ENCODE assay signal across 23 mouse cellular contexts in genomic region chr9:46352651-46353329, GRCm38 (mm10). TPM values are rescaled to one million over a fixed set of nuclear protein-coding genes. Genes with fewer than 3 reads are reported as not detected.
A peak's percentile ranks its signal among the peaks of the same experiment; 100 is the strongest.
DNase-seq lines count a peak whose midpoint lies in the region; ATAC-seq and TF ChIP-seq lines count a peak whose summit lies in the region.
"Had no signal": no experiment of that assay in that cellular context is flagged by ENCODE, and none has a peak within 500 bp of the region (broad histone marks: within the 10 kb centered on the region; RNA-seq: fewer than 3 reads in every experiment).

No protein-coding gene starts in this region.

- no peak for TF ChIP-seq EP300 in lung, postnatal 0 days (IDR thresholded peaks at IDR 0.05)

- H3K4me3 ChIP-seq in heart, embryonic 15.5 days: no peak overlapping the region
- no peak overlapping the region for H3K4me3 ChIP-seq in lung, postnatal 0 days (ENCODE audit: low read depth, low read length)
- H3K4me3 ChIP-seq in ES-E14 (ENCODE audit: insufficient read depth in 1 of 2, low read depth in 1 of 2, low read length in 2 of 2, poor library complexity in 1 of 2, severe bottlenecking in 1 of 2): peak overlapping the region; percentile 24 to 38; a peak in 3 of 4 replicates
- no peak overlapping the region for H3K4me3 ChIP-seq in limb, embryonic 10.5 days
- H3K4me3 ChIP-seq: embryonic facial prominence, embryonic 13.5 days; limb, embryonic 12.5 days; liver, embryonic 15.5 days had no signal

- H3K9me3 ChIP-seq in heart, embryonic 15.5 days (replicated peaks): no peaks in the 10 kb centered on the region
- H3K9me3 ChIP-seq in lung, postnatal 0 days (ENCODE audit: low read length): no peaks in the 10 kb centered on the region
- no peaks in the 10 kb centered on the region for H3K9me3 ChIP-seq in ES-E14 (ENCODE audit: control insufficient read depth, insufficient read depth, low read depth, low read length)
- no peaks in the 10 kb centered on the region for H3K9me3 ChIP-seq in limb, embryonic 10.5 days (replicated peaks)
- H3K9me3 ChIP-seq: embryonic facial prominence, embryonic 13.5 days; limb, embryonic 12.5 days; liver, embryonic 15.5 days had no signal

- H3K27me3 ChIP-seq in heart, embryonic 15.5 days: peaks cover 43% of the 10 kb centered on the region
- no peaks in the 10 kb centered on the region for H3K27me3 ChIP-seq in lung, postnatal 0 days (replicated peaks; ENCODE audit: insufficient read depth, low read length)
- H3K27me3 ChIP-seq in limb, embryonic 10.5 days (ENCODE audit: low read depth, poor library complexity, severe bottlenecking): peaks cover 29% of the 10 kb centered on the region

- no peak overlapping the region for H3K27ac ChIP-seq in heart, embryonic 15.5 days
- H3K27ac ChIP-seq in lung, postnatal 0 days (ENCODE audit: low read length): no peak overlapping the region
- H3K27ac ChIP-seq in ES-E14 (ENCODE audit: insufficient read depth, low read depth, low read length, poor library complexity, severe bottlenecking): no peak overlapping the region
- no peak overlapping the region for H3K27ac ChIP-seq in limb, embryonic 10.5 days
- H3K27ac ChIP-seq: embryonic facial prominence, embryonic 13.5 days; limb, embryonic 12.5 days; liver, embryonic 15.5 days had no signal

- no peak for ATAC-seq in heart, embryonic 15.5 days (replicated peaks; ENCODE audit: insufficient number of reproducible peaks, insufficient read depth, low FRiP score, low read depth)
- peak; percentile 49; the same call in 1 of the 2 replicates for ATAC-seq in lung, postnatal 0 days

- intact Hi-C loops in heart, postnatal 14 days (cut with DNase I): loop anchor here (5.0 to 10.0 kb wide), 3 partner anchors 385 to 1345 kb away; no protein-coding TSS in a partner anchor

- peak overlapping the region; percentile 4; the same call in 1 of the 2 replicates for H3K4me2 ChIP-seq in heart, embryonic 15.5 days
- H3K4me2 ChIP-seq in lung, postnatal 0 days (replicated peaks; ENCODE audit: low read depth, low read length): no peak overlapping the region
- H3K4me2 ChIP-seq: embryonic facial prominence, embryonic 13.5 days; limb, embryonic 12.5 days; liver, embryonic 15.5 days had no signal

- TF ChIP-seq CTCF in lung, postnatal 0 days (IDR thresholded peaks at IDR 0.05): no peak

- peaks cover 9% of the 10 kb centered on the region; the same call in 1 of the 2 replicates for H3K4me1 ChIP-seq in heart, embryonic 15.5 days (replicated peaks)
- peaks cover 3% of the 10 kb centered on the region; the same call in 1 of the 2 replicates for H3K4me1 ChIP-seq in lung, postnatal 0 days (ENCODE audit: insufficient read depth, low read depth, low read length)
- H3K4me1 ChIP-seq in ES-E14 (ENCODE audit: control insufficient read depth in 2 of 2, insufficient read depth in 2 of 2, low read length in 2 of 2, poor library complexity in 1 of 2): peaks cover 0 to 12% of the 10 kb centered on the region in 2 experiments; a peak in 2 of 4 replicates
- H3K4me1 ChIP-seq in limb, embryonic 10.5 days: peaks cover 49% of the 10 kb centered on the region
- H3K4me1 ChIP-seq: liver, embryonic 15.5 days had no signal

- DNase-seq in heart, postnatal 14 days: no peak
- peak; percentile 20 for DNase-seq in lung, postnatal 0 days (ENCODE audit: low spot score)
- DNase-seq in lung, adult 18-20 months: no peak
- DNase-seq in ES-E14 (ENCODE audit: low read depth, low spot score) (no peak), MN1 (ENCODE audit: low spot score) (no peak)
- DNase-seq in limb, embryonic 10.5 days (ENCODE audit: low spot score): peak; percentile 45
- DNase-seq in right cerebral cortex, adult 2 months (ENCODE audit: low spot score in 2 of 2): no peak
- DNase-seq: adrenal gland, adult 8-10 months; cerebellum, adult 18-20 months; kidney, adult 2 months; kidney, postnatal 4 days; right cerebral cortex, adult 18-20 months; spleen, adult 18-20 months; thymus, postnatal 36 days had no signal

- in situ Hi-C loops in ES-E14 (cut with MboI; ENCODE audit: low sequenced_read_pairs in 2 of 2, unreplicated experiment in 2 of 2): no loop called here

- no peaks in the 10 kb centered on the region for H3K36me3 ChIP-seq in heart, embryonic 15.5 days
- no peaks in the 10 kb centered on the region for H3K36me3 ChIP-seq in lung, postnatal 0 days (ENCODE audit: insufficient read depth, low read length)
- no peaks in the 10 kb centered on the region for H3K36me3 ChIP-seq in ES-E14 (ENCODE audit: control insufficient read depth, insufficient read depth, low read length, poor library complexity, severe bottlenecking)
- H3K36me3 ChIP-seq in limb, embryonic 10.5 days: no peaks in the 10 kb centered on the region
- H3K36me3 ChIP-seq: embryonic facial prominence, embryonic 13.5 days; limb, embryonic 12.5 days; liver, embryonic 15.5 days had no signal

- no peak overlapping the region for H3K9ac ChIP-seq in heart, embryonic 15.5 days
- no peak overlapping the region for H3K9ac ChIP-seq in lung, postnatal 0 days (replicated peaks; ENCODE audit: low read depth)
- H3K9ac ChIP-seq in ES-E14 (ENCODE audit: insufficient read depth, low read depth, low read length, poor library complexity, severe bottlenecking): peak overlapping the region; percentile 35
- H3K9ac ChIP-seq: embryonic facial prominence, embryonic 13.5 days; limb, embryonic 12.5 days; liver, embryonic 15.5 days had no signal

- 45% methylated on average over 12 of the region's 12 CpGs for WGBS in heart, embryonic 15.5 days
- 37% methylated on average over 12 of the region's 12 CpGs for WGBS in lung, postnatal 0 days
- WGBS in limb, embryonic 10.5 days: 47% methylated on average over 12 of the region's 12 CpGs

TF ChIP-seq in ES-E14, 5 proteins besides CTCF, POLR2A, EP300 and RAD21:
- TF ChIP-seq MAFK (IDR thresholded peaks at IDR 0.05; ENCODE audit: insufficient read depth, low read depth, low read length) (no peak), ZNF384 (IDR thresholded peaks at IDR 0.05; ENCODE audit: low read depth, low read length) (no peak), ZC3H11A (IDR thresholded peaks at IDR 0.05; ENCODE audit: borderline replicate concordance, low read depth, low read length) (no peak), CHD2 (IDR thresholded peaks at IDR 0.05; ENCODE audit: low read depth, low read length) (no peak), HCFC1 (IDR thresholded peaks at IDR 0.05; ENCODE audit: borderline replicate concordance, insufficient read depth, low read length) (no peak)

RNA-seq across cellular contexts. Expression of gene 4931429L15Rik, which starts 33.0 kb away (rescaled TPM):
- not detected in 2 replicates for polyA plus RNA-seq in heart, embryonic 15.5 days (2015; fragmentation: Nextera tagmentation; extraction: Ambion mirVana)
- total RNA-seq in heart, postnatal 14 days (2021): not detected
- not detected in 2 replicates for polyA plus RNA-seq in lung, postnatal 0 days (2015; fragmentation: Nextera tagmentation; extraction: Ambion mirVana)
- not detected in 2 replicates for total RNA-seq in ES-E14 (2012; rRNA removed)
- not detected in 2 replicates for polyA plus RNA-seq in limb, embryonic 10.5 days (2016; fragmentation: Nextera tagmentation; extraction: Ambion mirVana)
- total RNA-seq: adrenal gland, adult 8-10 months; gastrocnemius, postnatal 4 days; hematopoietic stem cell, adult 5-6 weeks; layer of hippocampus, postnatal 36 days; MEL had no signal
- polyA plus RNA-seq: embryonic facial prominence, embryonic 13.5 days; forebrain, embryonic 11.5 days; kidney, adult 2 months; limb, embryonic 12.5 days; liver, embryonic 15.5 days had no signal

Comparison
In these comparisons a context has a peak if more than half of its experiments do, and no peak if none do; other contexts are left out.
1. DNase-seq: peak in lung, postnatal 0 days (single experiment) and limb, embryonic 10.5 days (single experiment); none in heart, postnatal 14 days (0 of 2), lung, adult 18-20 months (0 of 2), ES-E14 (single experiment), MN1 (single experiment) and right cerebral cortex, adult 2 months (0 of 2).
2. H3K4me3 ChIP-seq: peak in ES-E14 (2 of 2); none in heart, embryonic 15.5 days (single experiment), lung, postnatal 0 days (single experiment) and limb, embryonic 10.5 days (single experiment).